Mouse (Mus musculus) CD4-positive, CD25-positive, alpha-beta regulatory T cell, adult 2 months (primary cell): ENCODE measurements around the gene Crip3.
A peak's percentile ranks its signal among the peaks of the same experiment; 100 is the strongest.

Experiments
- DNase-seq: peaks from one replicate; pipeline ENCODE4 v3.0.0-alpha.2; 2012; ENCODE audit warnings: low read depth, low spot score

Gene Crip3

GRCm38 (mm10) chr17:46455110-46455691 lies 26.5 kb downstream of the Crip3 start:
- DNase-seq: peak; percentile 21

GRCm38 (mm10) chr17:46457791-46458190 lies 29.1 kb downstream of the Crip3 start:
- DNase-seq: peak; percentile 64

- DNase-seq: no peak
Measured at GRCm38 (mm10) chr17:46458439-46458838, 29.7 kb downstream of the Crip3 start.

- no peak for DNase-seq
Measured at GRCm38 (mm10) chr17:46460673-46461072, 31.9 kb downstream of the Crip3 start.

- no peak for DNase-seq
Measured at GRCm38 (mm10) chr17:46461347-46461746, 32.6 kb downstream of the Crip3 start.

GRCm38 (mm10) chr17:46462226-46462625 lies 33.5 kb downstream of the Crip3 start:
- no peak for DNase-seq

GRCm38 (mm10) chr17:46467830-46468229 lies 39.1 kb downstream of the Crip3 start:
- no peak for DNase-seq

- no peak for DNase-seq
Measured at GRCm38 (mm10) chr17:46476601-46477000, 47.9 kb downstream of the Crip3 start.

- DNase-seq: no peak
Measured at GRCm38 (mm10) chr17:46477286-46477685, 48.6 kb downstream of the Crip3 start.
